Mouse (Mus musculus): ENCODE results near the gene Il6st.

Gene Il6st

DNA sequence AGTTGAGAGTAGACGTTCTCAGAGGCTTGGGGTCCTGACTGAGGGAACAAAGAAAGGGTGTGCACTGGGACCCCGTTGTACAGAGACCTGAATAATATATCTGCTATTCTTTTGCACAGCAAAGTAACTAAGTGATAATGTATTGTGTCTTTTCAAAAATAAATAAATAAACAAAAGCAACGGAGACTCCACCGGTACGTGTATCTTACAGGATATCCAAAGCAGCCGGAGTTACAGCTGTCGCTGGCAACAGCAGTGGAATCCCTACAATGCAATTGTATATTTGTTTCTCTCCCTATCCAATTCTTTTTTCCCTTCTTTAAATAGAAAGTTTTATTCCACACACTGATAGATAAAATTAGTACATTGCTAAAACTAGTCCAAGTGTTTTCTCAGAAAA, 15.2 kb downstream of the Il6st start:
- CTCF ChIA-PET = no interaction called here

DNA sequence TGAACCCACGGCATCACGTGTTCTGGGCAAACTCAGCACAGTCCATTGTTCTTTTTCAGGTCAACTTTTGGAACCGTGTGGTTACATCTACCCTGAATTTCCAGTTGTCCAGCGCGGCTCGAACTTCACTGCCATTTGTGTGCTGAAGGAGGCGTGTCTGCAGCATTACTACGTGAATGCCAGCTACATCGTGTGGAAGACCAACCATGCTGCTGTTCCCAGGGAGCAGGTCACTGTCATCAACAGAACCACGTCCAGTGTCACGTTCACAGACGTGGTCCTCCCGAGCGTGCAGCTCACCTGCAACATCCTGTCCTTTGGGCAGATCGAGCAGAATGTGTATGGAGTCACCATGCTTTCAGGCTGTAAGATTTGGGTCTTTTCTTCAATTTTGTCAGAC, 16.1 kb downstream of the Il6st start:
- CTCF ChIA-PET = no interaction called here

DNA sequence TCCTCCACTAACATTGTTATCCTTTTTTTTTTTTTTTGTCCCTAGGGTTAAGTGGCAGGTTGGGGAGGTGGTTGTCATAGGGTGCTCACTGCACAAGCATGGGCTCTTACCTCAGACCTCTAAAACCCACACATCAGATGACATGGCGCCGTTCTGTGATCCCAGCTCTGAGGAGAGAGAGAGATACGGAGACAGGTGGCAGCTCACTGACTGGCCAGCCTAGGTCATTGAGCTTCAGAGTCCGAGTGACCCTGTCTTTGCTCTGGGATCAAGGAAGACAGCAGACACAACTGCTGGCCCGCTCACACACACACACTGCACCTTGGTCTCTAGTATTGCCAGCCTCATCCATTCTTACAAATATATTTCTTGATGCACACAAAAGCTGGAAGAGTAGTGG, 18.7 kb downstream of the Il6st start:
- CTCF ChIA-PET = no interaction called here

DNA sequence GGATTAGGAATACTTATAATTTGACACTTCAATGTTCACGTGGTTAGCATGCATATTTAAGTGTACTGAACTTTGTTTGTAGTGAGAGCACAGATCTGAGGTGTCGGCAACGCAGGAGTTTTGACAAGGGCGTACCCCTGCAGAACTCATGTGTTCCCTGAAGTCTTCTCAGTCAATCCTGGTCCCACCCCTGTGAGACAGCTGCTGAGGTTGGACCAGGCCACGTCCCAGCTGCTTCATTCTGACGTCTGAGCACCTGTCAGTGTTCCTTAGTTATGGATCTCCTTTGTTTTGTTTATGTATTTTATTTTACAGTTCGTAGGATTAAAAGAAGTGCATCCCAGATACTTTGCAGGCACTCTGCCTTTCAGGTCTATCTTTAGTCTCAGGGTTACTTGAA, 19.1 kb downstream of the Il6st start:
- CTCF ChIA-PET = no interaction called here

DNA sequence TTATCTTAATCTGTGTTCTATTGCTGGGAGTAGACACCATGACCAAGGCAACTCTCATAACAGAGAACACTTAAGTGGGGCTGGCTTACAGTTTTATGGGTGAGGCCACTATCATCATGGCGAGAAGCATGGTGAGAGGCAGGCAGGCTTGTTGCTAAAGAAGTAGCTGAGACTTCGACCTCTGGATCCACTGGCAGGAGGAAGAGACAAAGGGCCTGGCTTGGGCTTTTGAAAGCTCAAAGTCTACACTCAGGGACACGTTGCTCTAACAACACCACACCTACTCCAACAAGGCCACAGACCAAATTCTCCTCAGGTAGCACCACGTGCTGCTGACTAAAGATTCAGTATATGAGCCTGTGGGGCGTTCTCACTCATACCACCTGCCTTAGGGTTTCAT, 22.4 kb downstream of the Il6st start:
- CTCF ChIA-PET = no interaction called here

DNA sequence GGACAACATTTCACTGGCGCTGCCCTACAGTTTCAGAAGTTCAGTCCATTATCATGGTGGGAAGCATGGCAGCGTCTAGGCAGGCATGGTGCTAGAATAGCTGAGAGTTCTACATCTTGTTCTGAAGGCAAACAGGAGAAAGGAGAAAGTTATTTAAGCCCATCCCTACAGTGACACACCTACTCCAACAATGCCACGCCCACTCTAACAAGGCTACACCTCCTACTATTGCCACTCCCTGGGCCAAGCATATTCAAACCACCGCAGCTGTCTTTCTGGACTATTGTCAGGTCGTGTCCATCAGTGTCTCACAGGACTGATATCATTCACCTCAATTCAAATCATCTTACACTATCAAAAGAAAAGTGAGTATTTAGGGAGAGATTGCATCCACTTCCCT, 22.8 kb downstream of the Il6st start:
- CTCF ChIA-PET = no interaction called here

DNA sequence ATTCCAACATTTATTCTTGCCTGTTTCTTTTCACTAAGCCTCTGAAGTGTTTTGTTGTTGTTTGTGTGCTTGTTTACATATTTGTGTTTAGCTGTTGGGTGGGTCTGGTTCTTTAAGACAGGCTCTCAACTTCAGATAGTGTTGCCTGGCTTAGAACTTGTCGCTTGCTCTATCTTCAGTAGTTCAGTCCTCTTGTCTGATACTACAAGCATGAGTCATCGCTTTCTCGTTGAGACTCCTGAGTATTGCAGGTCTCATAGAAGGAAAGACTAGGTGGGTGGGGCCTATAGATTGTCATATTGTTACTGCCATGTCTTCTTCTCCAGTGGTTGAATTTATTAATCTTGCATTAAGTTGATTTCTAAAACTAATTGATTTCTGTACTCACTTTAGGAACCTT, 26.2 kb downstream of the Il6st start:
- CTCF ChIA-PET = no interaction called here

DNA sequence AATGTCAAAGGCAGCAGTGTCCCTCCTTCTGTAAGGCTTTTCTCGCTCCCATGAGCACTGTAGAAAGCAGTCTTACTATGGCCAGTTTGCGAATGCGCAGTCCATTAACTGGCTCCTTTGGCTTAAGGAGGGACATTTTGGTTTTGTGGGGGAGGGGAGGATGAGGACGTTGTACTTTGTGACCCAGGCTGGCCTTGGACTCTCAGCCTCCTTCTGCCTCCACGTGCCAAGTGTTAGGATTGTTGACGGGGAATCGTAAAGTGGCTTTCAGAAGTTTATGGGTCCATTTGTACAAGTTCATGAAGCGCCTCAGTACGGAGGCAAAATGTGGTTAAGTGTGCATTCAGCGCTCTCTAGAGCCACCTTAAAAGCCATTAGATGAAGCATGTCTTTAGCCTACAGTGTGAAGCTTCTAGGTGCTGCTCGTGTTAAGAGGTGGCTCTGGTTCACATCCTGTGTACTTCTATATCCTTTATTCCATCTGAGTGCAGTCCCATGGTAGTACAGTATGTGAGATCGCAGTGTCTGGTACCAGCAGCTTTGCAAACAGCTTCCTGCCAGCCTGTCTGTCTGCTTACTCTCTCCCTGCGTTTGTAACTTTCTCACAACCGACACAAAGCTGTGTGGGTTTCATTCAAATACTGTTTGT, 27.9 kb downstream of the Il6st start:
- CTCF ChIA-PET = no interaction called here

DNA sequence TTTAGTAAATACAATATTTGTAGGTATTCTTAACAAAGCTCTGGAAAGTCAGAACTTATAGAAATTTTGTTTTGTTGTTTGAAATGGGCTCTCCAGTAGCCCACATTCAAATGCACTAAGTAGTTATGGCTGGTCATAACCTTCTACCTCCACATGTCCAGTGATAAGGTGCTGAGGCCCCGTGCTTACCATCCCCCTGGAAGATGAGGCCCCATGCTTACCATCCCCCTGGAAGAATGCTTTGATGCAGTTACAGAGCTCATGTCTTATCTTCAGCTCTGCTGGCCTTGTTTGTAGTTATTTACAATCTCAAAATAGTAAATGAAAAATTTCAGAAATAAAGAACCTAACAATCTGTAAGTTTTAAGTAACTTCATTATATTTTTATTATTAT, 28.4 kb downstream of the Il6st start:
- CTCF ChIA-PET = no interaction called here

DNA sequence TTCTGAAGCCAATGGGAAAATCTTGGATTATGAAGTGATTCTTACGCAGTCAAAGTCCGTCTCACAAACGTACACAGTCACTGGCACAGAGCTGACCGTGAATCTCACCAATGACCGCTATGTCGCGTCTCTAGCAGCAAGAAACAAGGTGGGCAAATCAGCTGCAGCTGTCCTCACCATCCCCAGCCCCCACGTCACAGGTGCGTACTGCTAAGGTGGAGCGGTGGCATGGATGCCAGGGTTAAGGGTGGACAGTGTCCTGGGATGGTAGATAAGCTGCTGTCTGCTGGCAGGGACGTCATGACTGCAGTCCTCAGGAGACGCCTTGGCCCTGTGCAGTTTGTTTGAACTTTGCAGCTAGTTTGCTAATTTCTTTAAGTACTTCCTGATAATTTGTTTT, 30.7 kb downstream of the Il6st start:
- CTCF ChIA-PET = no interaction called here

DNA sequence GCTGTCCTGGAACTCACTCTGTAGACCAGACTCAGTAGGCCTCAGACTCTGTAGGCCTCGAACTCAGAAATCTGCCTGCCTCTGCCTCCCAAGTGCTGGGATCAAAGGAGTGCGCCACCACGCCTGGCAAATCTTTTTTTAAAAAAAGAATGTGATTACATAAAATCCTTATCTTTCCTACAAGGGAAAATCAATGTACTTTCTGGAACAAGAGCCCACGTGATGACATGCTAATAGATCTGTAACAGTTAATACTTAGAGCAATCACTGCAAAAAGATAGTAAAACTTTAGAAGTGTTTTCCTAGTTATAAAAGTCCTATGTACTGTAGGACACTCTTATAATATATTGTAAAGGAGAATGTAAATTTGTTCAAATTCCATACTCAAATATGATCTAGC, 36.2 kb downstream of the Il6st start:
- CTCF ChIA-PET = no interaction called here

DNA sequence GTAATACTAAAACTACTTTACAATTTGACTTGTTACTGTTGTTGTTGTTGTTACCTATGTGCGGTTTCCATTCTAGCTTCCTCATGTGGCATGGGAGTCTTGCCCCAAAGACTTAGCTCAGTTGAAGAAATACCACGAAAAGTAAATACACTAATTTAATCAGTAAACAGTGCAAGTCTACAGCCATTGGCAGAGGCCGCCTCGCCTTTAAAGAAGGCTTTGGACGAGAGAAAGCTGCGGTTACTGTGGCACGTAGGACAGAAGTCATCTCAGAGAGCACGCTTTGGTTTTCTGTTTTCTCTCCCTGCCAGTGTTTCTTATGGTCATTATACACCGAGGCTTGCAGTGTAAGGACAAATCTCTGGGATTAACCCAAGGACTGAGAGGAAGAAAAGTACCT, 36.6 kb downstream of the Il6st start:
- CTCF ChIA-PET = interaction anchor here (0.6 to 1.3 kb wide), 2 partner anchors 12 to 157 kb away, joined by 3 to 8 read pairs; no protein-coding TSS in a partner anchor

DNA sequence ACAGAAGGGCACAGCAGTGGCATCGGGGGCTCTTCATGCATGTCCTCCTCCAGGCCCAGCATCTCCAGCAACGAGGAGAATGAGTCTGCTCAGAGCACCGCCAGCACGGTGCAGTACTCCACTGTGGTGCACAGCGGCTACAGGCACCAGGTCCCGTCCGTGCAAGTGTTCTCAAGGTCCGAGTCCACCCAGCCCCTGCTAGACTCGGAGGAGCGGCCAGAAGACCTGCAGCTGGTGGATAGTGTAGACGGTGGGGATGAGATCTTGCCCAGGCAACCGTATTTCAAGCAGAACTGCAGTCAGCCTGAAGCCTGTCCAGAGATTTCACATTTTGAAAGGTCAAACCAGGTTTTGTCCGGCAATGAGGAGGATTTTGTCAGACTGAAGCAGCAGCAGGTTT, 40.0 kb downstream of the Il6st start:
- CTCF ChIA-PET = no interaction called here

DNA sequence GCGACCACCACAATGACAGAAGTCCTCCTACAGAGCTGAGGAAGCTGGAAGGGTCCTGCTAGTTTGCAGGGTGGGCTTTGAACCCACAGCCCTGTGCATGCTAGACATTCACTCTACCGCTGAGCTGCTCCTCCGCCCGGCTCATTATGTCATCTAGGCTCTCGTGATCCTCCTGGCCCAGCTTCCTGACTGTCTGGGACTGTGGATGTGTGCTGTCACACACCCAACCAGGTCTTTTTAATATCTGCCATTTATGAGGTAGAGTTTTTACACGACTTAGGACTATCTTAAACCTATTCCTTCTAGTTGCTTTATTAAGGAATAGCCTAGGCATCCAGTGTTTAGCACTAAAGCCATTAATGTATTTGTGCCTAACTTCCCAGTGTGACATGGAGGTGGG, 41.6 kb downstream of the Il6st start:
- CTCF ChIA-PET = no interaction called here

DNA sequence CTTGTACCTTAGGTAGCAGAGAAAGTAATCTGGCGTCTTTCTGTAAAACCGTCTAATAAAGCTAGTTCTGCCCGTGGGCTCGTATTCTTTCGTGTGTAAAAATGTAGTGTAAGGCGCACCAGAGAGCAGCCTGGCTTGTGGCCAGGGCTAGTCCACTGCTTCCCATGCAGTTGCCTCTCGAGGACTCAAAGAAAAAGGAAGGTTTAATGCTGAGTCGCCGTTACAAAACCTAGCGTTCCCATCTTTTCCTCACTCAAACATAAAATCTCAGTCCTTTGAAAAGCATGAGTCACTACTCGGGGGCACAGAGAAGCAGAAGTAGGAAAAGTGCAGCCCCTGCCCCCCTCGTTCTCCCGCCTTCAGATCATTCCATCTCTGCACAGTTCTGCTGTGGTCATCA, 42.9 kb downstream of the Il6st start:
- CTCF ChIA-PET = no interaction called here

DNA sequence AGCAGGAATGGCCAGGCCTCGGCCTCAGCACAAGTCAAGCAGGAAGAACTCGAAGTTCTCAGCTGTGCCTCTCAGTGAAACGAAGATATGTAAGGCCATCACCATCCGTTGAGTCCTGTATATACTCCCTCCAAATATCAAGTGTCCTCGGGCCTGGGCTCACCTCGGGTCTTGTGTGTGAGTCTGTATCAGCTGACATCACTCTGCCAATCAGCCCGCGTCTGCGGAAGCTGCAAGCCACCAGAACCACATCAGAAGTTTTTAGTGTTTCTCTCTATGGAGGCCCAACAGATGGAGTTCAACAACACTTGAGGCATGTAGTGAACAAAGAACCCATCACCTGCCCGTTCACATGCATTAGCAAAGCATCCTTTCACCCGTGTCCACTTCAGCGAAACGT, 43.8 kb downstream of the Il6st start:
- CTCF ChIA-PET = no interaction called here

DNA sequence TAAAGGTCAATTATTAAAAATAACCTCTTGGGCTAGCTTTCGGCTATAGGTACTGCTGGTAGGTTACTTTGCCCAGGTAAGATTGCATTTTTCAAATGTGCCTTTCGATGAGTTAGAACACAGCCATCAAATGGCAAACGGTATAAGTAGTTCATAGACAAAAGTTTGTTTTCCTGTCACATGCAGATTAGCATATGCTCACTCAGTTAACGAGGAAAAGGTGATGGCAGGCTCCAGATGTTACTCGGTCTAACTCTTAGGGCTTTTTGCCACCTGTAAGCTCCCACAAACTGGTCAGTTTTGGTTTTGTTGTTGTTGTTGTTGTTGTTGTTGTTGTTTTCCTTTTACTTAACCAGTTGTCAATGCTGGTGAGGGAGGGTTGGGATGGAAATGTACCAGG, 44.6 kb downstream of the Il6st start:
- CTCF ChIA-PET = no interaction called here

DNA sequence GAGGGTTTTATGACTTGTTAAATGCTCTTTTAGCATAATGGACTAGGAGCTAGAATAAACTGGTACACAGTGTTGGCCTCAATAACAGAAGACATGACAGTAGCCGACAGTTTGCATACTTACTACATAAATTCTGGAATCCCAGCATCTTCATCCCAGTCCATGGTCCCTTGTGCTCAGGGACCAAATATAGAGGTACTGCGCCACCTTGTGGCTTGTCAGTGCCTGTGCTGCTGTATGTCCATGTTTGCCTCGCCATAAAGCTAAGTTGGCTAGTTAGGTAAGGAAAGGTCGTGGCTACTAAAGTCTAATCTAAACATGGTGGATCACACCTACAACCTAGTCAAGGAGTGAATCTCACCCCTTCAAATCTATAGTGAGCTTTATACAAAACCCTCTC, 45.6 kb downstream of the Il6st start:
- CTCF ChIA-PET = interaction anchor here (0.5 to 1.7 kb wide), 6 partner anchors 188 to 202 kb away, joined by 3 to 10 read pairs (median 7); no protein-coding TSS in a partner anchor

DNA sequence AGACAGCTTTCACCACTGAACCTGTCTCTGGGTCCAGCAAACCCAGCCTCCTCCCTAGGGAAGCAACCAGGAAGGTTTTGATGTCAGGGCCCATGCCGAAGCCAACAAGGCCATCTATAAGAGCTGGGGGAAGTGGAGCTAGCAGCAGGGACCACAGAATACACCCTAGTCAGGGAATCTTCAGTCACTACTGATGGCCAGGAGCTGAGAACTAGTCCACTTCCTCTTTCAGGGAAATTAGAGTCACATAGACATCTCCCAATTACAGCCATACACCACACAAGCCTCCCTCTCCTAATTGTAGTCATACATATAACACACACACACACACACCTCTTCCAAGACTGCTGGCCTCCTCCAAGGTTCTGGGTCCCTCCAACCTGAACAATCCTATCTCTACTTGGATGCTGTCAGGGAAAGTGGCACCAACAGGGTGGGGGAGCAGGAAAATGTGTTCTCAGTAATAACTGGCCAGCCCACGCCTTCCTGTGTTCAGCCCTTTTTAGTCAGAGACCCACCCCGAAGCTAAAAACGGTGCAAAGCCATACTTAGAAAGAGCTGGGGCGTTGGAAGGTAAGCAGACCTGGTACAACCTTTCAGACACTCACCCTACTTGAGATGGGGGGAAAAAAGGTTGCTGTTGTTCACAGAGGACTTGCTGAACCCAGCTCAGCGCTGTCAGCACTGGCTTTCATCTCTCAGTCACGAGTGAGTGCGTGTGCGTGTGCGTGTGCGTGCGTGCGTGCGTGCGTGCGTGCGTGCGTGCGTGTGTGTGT, 46.8 kb downstream of the Il6st start:
- CTCF ChIA-PET = interaction anchor here (0.5 to 1.7 kb wide), 4 partner anchors 124 to 980 kb away, joined by 3 to 7 read pairs (median 3); no protein-coding TSS in a partner anchor

DNA sequence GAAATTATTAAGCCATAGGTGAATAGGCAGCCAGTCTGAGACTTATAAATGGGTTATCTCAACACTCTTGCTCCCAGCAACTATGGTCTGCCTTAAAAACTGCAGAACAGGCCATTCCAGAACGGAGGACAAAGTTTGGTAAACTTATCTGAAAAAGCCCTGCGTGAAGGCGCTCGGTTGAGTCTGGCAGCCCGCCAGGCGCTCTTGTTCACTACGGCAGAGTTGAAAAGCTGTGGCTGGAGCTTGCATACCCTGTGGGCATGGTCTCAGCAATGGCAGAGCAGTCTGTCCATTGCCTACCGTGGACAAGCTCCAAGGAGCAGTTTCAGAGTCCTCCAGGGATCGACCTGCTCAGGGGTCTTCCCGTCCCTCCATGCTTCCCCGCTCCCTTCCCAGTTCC, 47.4 kb downstream of the Il6st start:
- CTCF ChIA-PET = interaction anchor here (0.5 to 0.7 kb wide), 2 partner anchors 189 to 981 kb away, joined by 3 read pairs; no protein-coding TSS in a partner anchor

DNA sequence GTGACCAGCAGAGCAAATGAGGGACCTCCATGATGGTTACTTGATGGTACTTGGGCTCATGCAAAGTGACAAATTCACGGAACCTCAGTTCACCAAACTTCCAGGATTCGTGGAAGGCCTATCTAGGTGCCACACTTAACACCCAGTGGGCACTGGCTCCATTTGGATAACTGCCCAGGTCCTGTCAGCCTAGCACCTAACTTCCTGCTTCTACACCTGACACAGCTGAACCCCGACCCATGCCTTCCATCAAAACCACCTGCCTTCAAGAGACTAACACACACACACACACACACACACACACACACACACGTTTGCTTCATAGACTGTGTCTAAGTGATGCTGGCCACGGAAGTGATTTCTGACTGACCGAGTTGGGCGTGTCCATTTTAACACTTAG, 47.9 kb downstream of the Il6st start:
- CTCF ChIA-PET = no interaction called here

DNA sequence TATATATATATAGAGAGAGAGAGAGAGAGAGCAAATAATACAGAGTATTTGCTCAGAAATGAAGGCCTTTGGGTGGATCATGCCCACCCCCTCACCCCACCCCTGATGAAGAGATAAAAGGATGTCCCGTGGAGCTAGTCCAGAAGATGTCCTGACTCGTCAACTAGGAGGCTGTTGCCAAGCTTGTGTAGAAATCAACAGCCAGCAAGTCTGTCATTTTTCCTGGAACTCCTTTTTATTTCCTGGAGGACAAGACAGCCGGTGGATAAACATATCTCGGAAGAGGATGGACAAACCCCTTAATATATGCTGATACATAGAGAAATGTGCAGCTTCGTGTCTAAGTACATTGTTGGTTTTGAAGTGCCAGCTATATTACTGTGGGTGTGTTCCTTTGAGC, 49.0 kb downstream of the Il6st start:
- CTCF ChIA-PET = interaction anchor here (0.7 kb wide), 1 partner anchor 12 kb away, joined by 3 read pairs; no protein-coding TSS in a partner anchor

DNA sequence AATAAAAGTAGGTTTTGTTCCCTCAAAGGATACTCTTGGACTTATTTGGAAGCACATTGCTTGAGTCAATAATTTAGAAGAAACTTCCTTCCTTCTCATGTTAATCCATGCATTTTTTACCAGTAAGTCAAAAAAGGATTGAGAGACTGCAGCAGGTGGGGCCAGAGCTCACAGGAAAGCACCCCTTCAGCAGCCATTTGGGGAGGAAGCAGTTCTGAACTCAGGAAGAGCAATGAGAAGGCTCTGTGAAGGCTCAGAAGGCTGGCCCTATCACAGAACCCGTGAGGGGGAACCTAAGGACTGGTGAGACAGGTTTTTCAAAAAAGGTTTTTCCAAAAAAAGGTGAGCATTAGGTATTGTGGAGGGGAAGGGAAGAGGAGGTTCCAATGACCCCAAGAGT, 50.7 kb downstream of the Il6st start:
- CTCF ChIA-PET = no interaction called here

DNA sequence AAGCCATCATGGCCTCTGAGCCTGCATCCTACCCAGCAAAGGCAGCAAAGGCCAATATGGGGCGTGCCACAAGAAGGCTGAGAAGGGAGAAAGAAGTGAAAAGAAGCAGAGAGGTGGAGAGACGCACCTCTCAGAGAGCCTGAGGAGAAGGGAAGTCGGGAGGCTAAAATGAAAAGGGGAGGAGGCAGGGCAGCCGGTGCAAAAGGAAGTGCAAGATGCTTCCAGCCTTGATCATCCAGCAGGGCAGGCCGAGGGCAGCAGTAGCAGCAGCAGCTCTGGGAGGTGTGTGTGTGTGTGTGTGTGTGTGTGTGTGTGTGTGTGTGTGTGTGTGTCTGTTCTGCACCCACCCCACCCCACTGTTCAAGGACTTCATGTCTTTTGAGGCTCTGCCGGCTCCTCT, 58.4 kb downstream of the Il6st start:
- CTCF ChIA-PET = no interaction called here

Data from spleen, embryonic (tissue).